Mouse (Mus musculus) CH12.LX (cell line): ENCODE data around the gene Rab29.

Source experiments
- CHD2 ChIP-seq: IDR thresholded peaks from 2 replicates; pipeline ENCODE4 v1.6.1; 2011; ENCODE audit warnings: low read length, improper control_type of control experiment
- HCFC1 ChIP-seq: IDR thresholded peaks from 2 replicates; pipeline ENCODE4 v1.6.1; 2012; ENCODE audit warnings: low read depth, mild to moderate bottlenecking, inconsistent platforms, low read length, improper control_type of control experiment
- KAT2A ChIP-seq: IDR thresholded peaks from 2 replicates; pipeline ENCODE4 v1.6.1; 2012; ENCODE audit warnings: low read length, improper control_type of control experiment, inconsistent platforms; ENCODE audit not compliant: insufficient replicate concordance
- NELFE ChIP-seq: IDR thresholded peaks from 2 replicates; pipeline ENCODE4 v1.6.1; 2011; ENCODE audit warnings: low read depth, low read length, improper control_type of control experiment
- ZKSCAN1 ChIP-seq: IDR thresholded peaks from 2 replicates; pipeline ENCODE4 v1.6.1; 2012; ENCODE audit warnings: low read depth, inconsistent platforms, low read length, improper control_type of control experiment, borderline replicate concordance

DNA sequence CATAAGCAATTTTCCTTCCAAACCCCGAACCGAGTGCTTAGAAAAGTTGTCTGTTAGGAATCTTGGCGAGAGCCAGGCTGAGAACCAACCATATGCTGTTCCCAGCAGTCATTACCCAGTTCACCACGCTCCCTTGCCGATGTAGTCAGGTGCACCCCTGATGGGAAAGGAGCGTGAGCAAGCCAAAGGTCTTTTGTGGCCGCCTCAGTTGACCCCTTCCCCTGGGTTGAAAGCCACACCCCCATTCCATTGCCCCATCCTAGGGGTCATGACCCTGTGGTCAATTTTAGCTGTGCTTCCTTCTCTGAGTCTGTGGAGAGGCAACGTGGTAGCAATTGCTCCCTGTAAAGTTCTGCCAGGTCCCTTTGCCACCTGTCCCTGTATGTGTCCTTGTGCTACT is 22.1 kb upstream of the Rab29 start:
- TF ChIP-seq HCFC1 (no peak), KAT2A (no peak), ZKSCAN1 (no peak), NELFE (no peak), CHD2 (no peak)
